Mouse (Mus musculus) heart, postnatal 0 days (tissue): ENCODE results near the gene Slc46a1. TPM values are rescaled to one million over a fixed set of nuclear protein-coding genes. Genes with fewer than 3 reads are reported as not detected.

Experiments
- ATAC-seq: fragments of 200-750 bp; cut with Nextera tagmentation; 2 replicates; pipeline ENCODE4 v1.8.0; 2017; ENCODE audit warnings: low read depth, moderate number of reproducible peaks, moderate library complexity; ENCODE audit not compliant: insufficient read depth
- DNase-seq: peaks from one replicate; pipeline ENCODE4 v3.0.0-alpha.2; 2016; ENCODE audit warnings: low spot score
- H3K27ac ChIP-seq: fragments of 300-500 bp; sonication (generic); 2 replicates; pipeline ENCODE4 v1.5.1; 2014; ENCODE audit warnings: low read depth, mild to moderate bottlenecking
- H3K27me3 ChIP-seq: fragments of 300-500 bp; sonication (generic); 2 replicates; pipeline ENCODE4 v1.6.1; 2014; ENCODE audit warnings: low read length, mixed read lengths; ENCODE audit not compliant: control insufficient read depth, insufficient read depth
- H3K36me3 ChIP-seq: fragments of 300-500 bp; sonication (generic); replicated peaks from 2 replicates; pipeline ENCODE4 v1.6.1; 2014; ENCODE audit warnings: low read length, mixed read lengths; ENCODE audit not compliant: control insufficient read depth, insufficient read depth
- H3K4me1 ChIP-seq: fragments of 300-500 bp; sonication (generic); 2 replicates; pipeline ENCODE4 v1.6.1; 2014; ENCODE audit warnings: antibody characterized with exemption; ENCODE audit not compliant: control insufficient read depth, insufficient read depth
- H3K4me2 ChIP-seq: fragments of 300-500 bp; sonication (generic); 2 replicates; pipeline ENCODE4 v1.6.1; 2014; ENCODE audit warnings: low read depth, mild to moderate bottlenecking, low read length, moderate library complexity
- H3K4me3 ChIP-seq: fragments of 300-500 bp; sonication (generic); 2 replicates; pipeline ENCODE4 v1.5.1; 2014; ENCODE audit warnings: low read depth, low read length
- H3K9ac ChIP-seq: fragments of 300-500 bp; sonication (generic); replicated peaks from 2 replicates; pipeline ENCODE4 v1.6.1; 2014; ENCODE audit warnings: low read depth, low read length, mixed read lengths
- H3K9me3 ChIP-seq: fragments of 300-500 bp; sonication (generic); replicated peaks from 2 replicates; pipeline ENCODE4 v1.6.1; 2016; ENCODE audit warnings: low read length; ENCODE audit not compliant: control insufficient read depth
- CTCF ChIP-seq: IDR thresholded peaks from 2 replicates; pipeline ENCODE4 v1.5.1; 2016; ENCODE audit warnings: antibody characterized with exemption, control low read depth, low read depth
- EP300 ChIP-seq: IDR thresholded peaks from 2 replicates; pipeline ENCODE4 v1.6.1; 2016; ENCODE audit warnings: antibody characterized with exemption, low read depth
- WGBS: fragments of 180-500 bp; shearing (Covaris S2); extraction: QIAGEN DNeasy Blood & Tissue Kit; methylation state at CpG from one replicate; pipeline ENCODE4 v1.1.7; 2014; 5-methylcytosine and 5-hydroxymethylcytosine counted together
- polyA plus RNA-seq: library from polyadenylated mRNA; unstranded; fragments of >200 nt; fragmentation: Nextera tagmentation; extraction: Ambion mirVana; gene quantifications from 2 replicates; pipeline ENCODE4 v1.2.1, GENCODE M21; 2015
- total RNA-seq: library from RNA; depleted of rRNA; stranded (reverse); fragments of >200 nt; gene quantifications from 2 replicates; pipeline ENCODE4 v1.2.3, GENCODE M21; 2014; ENCODE audit warnings: low replicate concordance; rRNA removed

Gene Slc46a1
- total and polyA plus RNA-seq, 2 experiments from 2014 or later = 4.5 to 8.4 TPM

GRCm38 (mm10) chr11:78509148-78509547 is 43.7 kb downstream of the Slc46a1 start:
- no peak overlapping the region for H3K4me3 ChIP-seq
- H3K27ac ChIP-seq = no peak overlapping the region
- H3K4me1 ChIP-seq = peaks cover 15% of the 10 kb centered on the region
- no peaks in the 10 kb centered on the region for H3K9me3 ChIP-seq
- H3K36me3 ChIP-seq = peaks cover 32% of the 10 kb centered on the region
- 82% methylated on average over 5 of the region's 5 CpGs for WGBS
- H3K9ac ChIP-seq = no peak overlapping the region
- DNase-seq (peak; percentile 16), ATAC-seq (no peak)
- TF ChIP-seq CTCF (peak; percentile 34), EP300 (no peak)
- H3K27me3 ChIP-seq = no peaks in the 10 kb centered on the region
- H3K4me2 ChIP-seq = no peak overlapping the region

- peak; percentile 92 for DNase-seq
- peak within 1 kb of the TSS; percentile 84 for H3K4me2 ChIP-seq
- peak within 1 kb of the TSS; percentile 91 for H3K9ac ChIP-seq
- peaks cover 50% of the 10 kb centered on the region for H3K36me3 ChIP-seq
- H3K27ac ChIP-seq = peak within 1 kb of the TSS; percentile 87
- TF ChIP-seq CTCF = no peak
- TF ChIP-seq EP300 = 0 out of 2 replicates have a peak, but pooled peaks have one; percentile 33
- under 1% methylated on average over 65 of the region's 67 CpGs for WGBS
- no peaks in the 10 kb centered on the region for H3K9me3 ChIP-seq
- peaks cover 15% of the 10 kb centered on the region for H3K4me1 ChIP-seq
- peak within 1 kb of the TSS; percentile 87 for H3K4me3 ChIP-seq
- ATAC-seq = peak; percentile 99
- H3K27me3 ChIP-seq = no peaks in the 10 kb centered on the region
Measured at GRCm38 (mm10) chr11:78512025-78512957, 46.8 kb downstream of the Slc46a1 start, which contains the start of the genes Tmem199 and Poldip2. Tmem199 (minus strand) TSS chr11:78512172. Poldip2 (plus strand) TSS chr11:78512193.

DNA sequence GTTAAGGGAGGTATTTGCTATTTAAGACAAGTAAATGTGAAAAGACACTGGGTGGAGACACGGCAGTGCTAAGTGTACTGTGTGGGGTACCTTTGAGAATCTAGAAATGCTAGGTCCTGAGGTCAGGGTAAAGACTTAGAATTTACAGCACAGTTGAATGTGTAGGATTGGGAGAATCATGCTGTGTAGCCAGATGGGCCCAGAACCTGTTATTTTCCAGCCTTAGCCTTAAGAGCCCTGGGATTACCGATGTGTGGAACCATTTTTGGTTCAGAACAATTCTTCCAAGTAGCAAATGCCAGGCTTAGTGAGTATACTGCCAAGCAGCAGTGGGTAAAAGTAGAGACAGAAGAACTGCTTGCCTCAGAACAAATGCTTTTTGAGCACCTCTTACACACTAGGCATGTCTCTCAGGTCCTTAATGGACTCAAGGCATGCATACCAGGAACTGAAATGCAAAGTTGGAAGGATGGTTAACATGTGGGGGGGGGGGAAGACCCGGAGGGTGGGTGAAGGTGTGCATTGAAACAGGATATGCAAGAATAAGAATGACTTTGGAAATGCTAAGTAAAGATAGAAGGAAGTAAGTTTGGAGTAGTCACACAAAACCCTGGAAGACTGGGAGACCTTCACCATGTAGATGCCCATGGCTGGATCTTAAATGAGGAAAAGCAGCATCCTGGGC is 47.8 kb downstream of the Slc46a1 start:
- H3K9me3 ChIP-seq = no peaks in the 10 kb centered on the region
- ATAC-seq = no peak

GRCm38 (mm10) chr11:78515549-78516325 is 50.2 kb downstream of the Slc46a1 start:
- H3K4me1 ChIP-seq = peaks cover 15% of the 10 kb centered on the region
- H3K9ac ChIP-seq = no peak overlapping the region
- 62% methylated on average over 2 of the region's 2 CpGs for WGBS
- DNase-seq (no peak), ATAC-seq (no peak)
- H3K4me3 ChIP-seq = no peak overlapping the region
- H3K27ac ChIP-seq = no peak overlapping the region
- H3K36me3 ChIP-seq = peaks cover 64% of the 10 kb centered on the region
- TF ChIP-seq CTCF (peak; percentile 27), EP300 (no peak)
- no peak overlapping the region for H3K4me2 ChIP-seq
- no peaks in the 10 kb centered on the region for H3K9me3 ChIP-seq
- H3K27me3 ChIP-seq = no peaks in the 10 kb centered on the region

More for the DNA sequence above, 47.8 kb downstream of the Slc46a1 start:
- WGBS = 68% methylated on average over 3 of the region's 3 CpGs
- Histone ChIP-seq H3K27ac (no peak overlapping the region), H3K9ac (0 out of 2 replicates have a peak overlapping the region, but pooled peaks have one; percentile 91), H3K4me1 (peaks cover 15% of the 10 kb centered on the region), H3K4me3 (peak overlapping the region; percentile 87), H3K27me3 (no peaks in the 10 kb centered on the region), H3K4me2 (peak overlapping the region; percentile 84), H3K36me3 (peaks cover 50% of the 10 kb centered on the region)
- no peak for TF ChIP-seq EP300
- no peak for TF ChIP-seq CTCF
- no peak for DNase-seq

DNA sequence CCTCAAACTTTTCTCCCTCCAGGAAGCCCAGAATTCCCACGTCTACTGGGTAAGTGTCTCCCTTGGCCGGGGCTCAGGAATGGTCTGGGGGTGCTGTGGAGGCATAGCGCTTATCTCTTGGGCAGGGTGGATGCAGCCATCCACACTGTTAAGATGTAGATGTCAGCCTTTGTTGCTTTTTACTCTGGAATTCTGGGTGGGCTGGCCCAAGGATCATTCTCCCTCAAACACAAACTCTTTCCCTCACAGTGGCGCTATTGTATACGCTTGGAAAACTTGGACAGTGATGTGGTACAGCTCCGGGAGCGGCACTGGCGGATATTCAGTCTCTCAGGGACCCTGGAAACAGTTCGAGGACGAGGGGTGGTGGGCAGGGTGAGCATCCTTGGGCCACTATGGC is 53.4 kb downstream of the Slc46a1 start:
- Histone ChIP-seq H3K9me3 (no peaks in the 10 kb centered on the region), H3K4me1 (no peaks in the 10 kb centered on the region), H3K27me3 (no peaks in the 10 kb centered on the region), H3K4me3 (no peak overlapping the region), H3K9ac (no peak overlapping the region), H3K36me3 (peaks cover 94% of the 10 kb centered on the region), H3K4me2 (no peak overlapping the region), H3K27ac (no peak overlapping the region)
- no peak for TF ChIP-seq EP300
- no peak for TF ChIP-seq CTCF
- DNase-seq (no peak), ATAC-seq (no peak)
- WGBS = 78% methylated on average over 10 of the region's 10 CpGs

Other genes starting within 250 kb of the Slc46a1 start
- 62.5 and 101 TPM in 2 replicates for gene Sdf2, start 220.0 kb upstream of the Slc46a1 start, total RNA-seq
- 58.9 and 64.3 TPM in 2 replicates for gene Sdf2, start 220.0 kb upstream of the Slc46a1 start, polyA plus RNA-seq
- gene Supt6, start 219.7 kb upstream of the Slc46a1 start, total RNA-seq = 12.1 and 17.0 TPM in 2 replicates
- gene Supt6, start 219.7 kb upstream of the Slc46a1 start, polyA plus RNA-seq = 6.9 and 7.6 TPM in 2 replicates
- gene 2610507B11Rik, start 203.9 kb upstream of the Slc46a1 start, total RNA-seq = 105 and 108 TPM in 2 replicates
- gene 2610507B11Rik, start 203.9 kb upstream of the Slc46a1 start, polyA plus RNA-seq = 86.4 and 91.2 TPM in 2 replicates
- gene BC030499, start 174.9 kb upstream of the Slc46a1 start, total RNA-seq = 0.19 TPM in 1 of 2 replicates, not detected in the other
- 0.18 and 0.22 TPM in 2 replicates for gene BC030499, start 174.9 kb upstream of the Slc46a1 start, polyA plus RNA-seq
- 16.8 and 23.4 TPM in 2 replicates for gene Spag5, start 164.2 kb upstream of the Slc46a1 start, total RNA-seq
- 5.5 and 6.8 TPM in 2 replicates for gene Spag5, start 164.2 kb upstream of the Slc46a1 start, polyA plus RNA-seq
- gene Aldoc, start 142.7 kb upstream of the Slc46a1 start, total RNA-seq = 32.5 and 50.7 TPM in 2 replicates
- 15.1 and 15.2 TPM in 2 replicates for gene Aldoc, start 142.7 kb upstream of the Slc46a1 start, polyA plus RNA-seq
- gene Pigs, start 137.3 kb upstream of the Slc46a1 start, total RNA-seq = 36.0 and 39.7 TPM in 2 replicates
- 31.2 and 32.3 TPM in 2 replicates for gene Pigs, start 137.3 kb upstream of the Slc46a1 start, polyA plus RNA-seq
- gene Unc119, start 122.2 kb upstream of the Slc46a1 start, total RNA-seq = 52.9 and 57.3 TPM in 2 replicates
- 20.9 and 24.8 TPM in 2 replicates for gene Unc119, start 122.2 kb upstream of the Slc46a1 start, polyA plus RNA-seq
- gene Foxn1, start 79.1 kb upstream of the Slc46a1 start, total RNA-seq = not detected in 2 replicates
- gene Foxn1, start 79.1 kb upstream of the Slc46a1 start, polyA plus RNA-seq = not detected in 2 replicates
- gene Slc13a2, start 43.5 kb upstream of the Slc46a1 start, total RNA-seq = 0.54 TPM in 1 of 2 replicates, not detected in the other
- gene Slc13a2, start 43.5 kb upstream of the Slc46a1 start, polyA plus RNA-seq = 0.10 TPM in 1 of 2 replicates, not detected in the other
- gene Sarm1, start 32.1 kb downstream of the Slc46a1 start, total RNA-seq = not detected in 2 replicates
- not detected in 2 replicates for gene Sarm1, start 32.1 kb downstream of the Slc46a1 start, polyA plus RNA-seq
- 0.73 and 2.3 TPM in 2 replicates for gene Vtn, start 33.4 kb downstream of the Slc46a1 start, total RNA-seq
- gene Vtn, start 33.4 kb downstream of the Slc46a1 start, polyA plus RNA-seq = 2.7 and 4.0 TPM in 2 replicates
- not detected in 2 replicates for gene Sebox, start 37.8 kb downstream of the Slc46a1 start, total RNA-seq
- not detected in 2 replicates for gene Sebox, start 37.8 kb downstream of the Slc46a1 start, polyA plus RNA-seq
- gene Tmem199, start 46.5 kb downstream of the Slc46a1 start, total RNA-seq = 13.1 and 29.9 TPM in 2 replicates
- 35.0 and 36.4 TPM in 2 replicates for gene Tmem199, start 46.5 kb downstream of the Slc46a1 start, polyA plus RNA-seq
- 225 and 247 TPM in 2 replicates for gene Poldip2, start 46.5 kb downstream of the Slc46a1 start, total RNA-seq
- 209 and 214 TPM in 2 replicates for gene Poldip2, start 46.5 kb downstream of the Slc46a1 start, polyA plus RNA-seq
- 49.7 and 52.1 TPM in 2 replicates for gene Tnfaip1, start 70.6 kb downstream of the Slc46a1 start, total RNA-seq
- 48.7 and 50.0 TPM in 2 replicates for gene Tnfaip1, start 70.6 kb downstream of the Slc46a1 start, polyA plus RNA-seq
- gene Ift20, start 70.7 kb downstream of the Slc46a1 start, total RNA-seq = 90.8 and 148 TPM in 2 replicates
- 111 and 114 TPM in 2 replicates for gene Ift20, start 70.7 kb downstream of the Slc46a1 start, polyA plus RNA-seq
- 41.5 and 57.2 TPM in 2 replicates for gene Tmem97, start 85.1 kb downstream of the Slc46a1 start, total RNA-seq
- gene Tmem97, start 85.1 kb downstream of the Slc46a1 start, polyA plus RNA-seq = 37.5 and 39.4 TPM in 2 replicates
- 15.0 and 19.3 TPM in 2 replicates for gene Nlk, start 231.7 kb downstream of the Slc46a1 start, total RNA-seq
- gene Nlk, start 231.7 kb downstream of the Slc46a1 start, polyA plus RNA-seq = 11.6 and 13.0 TPM in 2 replicates